Mouse (Mus musculus) spleen, postnatal 4 days (tissue): ENCODE results near the gene Pde3a.

Experiments used
- DNase-seq, 2 experiments: peaks; one replicate each; pipeline ENCODE4 v3.0.0; 2022; ENCODE audit warnings: low spot score in 2 of 2

Gene Pde3a

GRCm38 (mm10) chr6:141494909-141495308, 245.8 kb downstream of the Pde3a start:
- no peak for DNase-seq

DNA sequence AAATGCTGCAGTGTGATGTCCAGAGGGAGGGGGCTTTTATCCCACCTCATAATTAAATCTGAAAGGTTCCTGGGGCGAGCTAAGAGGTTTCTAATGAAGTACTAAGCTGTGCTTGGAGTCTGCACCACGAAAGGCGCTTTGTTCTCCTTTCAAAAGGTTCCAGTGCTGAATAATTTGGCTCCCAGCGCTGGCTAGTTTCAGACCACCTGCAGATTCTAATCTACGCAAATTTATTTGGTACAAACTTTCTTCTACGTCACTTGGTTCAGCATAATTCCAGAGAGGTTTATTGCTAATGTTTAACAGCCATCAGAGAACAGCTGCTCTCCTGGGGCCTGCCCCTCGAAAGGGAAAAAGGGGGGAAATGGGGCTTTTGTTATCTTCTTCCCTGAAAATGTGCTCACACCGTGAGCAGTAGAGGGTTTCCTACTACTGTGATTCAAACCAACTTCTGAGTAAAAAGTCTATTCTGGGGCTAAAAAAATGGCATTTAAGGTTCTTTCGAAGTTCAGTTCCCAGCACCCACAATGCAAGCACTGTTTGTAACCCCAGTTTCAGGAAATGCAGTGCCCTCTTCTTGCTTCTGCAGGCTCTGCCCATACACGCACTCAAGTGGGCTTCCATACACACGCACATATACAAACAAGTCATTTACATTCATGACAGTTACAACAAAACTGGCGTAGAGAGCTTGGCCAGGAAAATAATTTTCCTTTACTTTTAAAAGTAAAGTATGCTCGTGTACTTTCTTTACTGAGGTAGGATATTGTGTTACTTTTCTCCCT, 246.8 kb downstream of the Pde3a start:
- no peak for DNase-seq

- DNase-seq: no peak
Measured at GRCm38 (mm10) chr6:141499511-141499910, 250.4 kb downstream of the Pde3a start.

- no peak for DNase-seq
Measured at GRCm38 (mm10) chr6:141501171-141501570, 252.1 kb downstream of the Pde3a start.

DNA sequence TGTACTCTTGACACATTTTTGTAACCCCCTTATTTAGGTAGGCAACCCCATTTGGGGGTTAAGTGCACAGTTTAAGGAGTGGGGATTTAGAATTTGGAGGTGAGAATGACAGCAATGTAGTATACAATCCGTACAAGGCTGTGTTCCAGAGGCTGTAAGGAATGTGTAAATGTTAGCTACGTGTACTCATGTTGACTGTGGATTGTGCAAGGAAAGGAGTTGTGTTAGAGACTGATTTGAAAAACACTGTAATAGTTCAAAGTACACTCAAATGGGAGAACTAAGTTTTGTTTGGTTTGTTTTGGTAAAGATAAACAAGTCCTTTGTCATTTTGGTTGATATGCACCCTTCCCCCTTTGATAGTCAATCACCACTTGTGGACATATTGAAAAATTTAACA, 273.5 kb downstream of the Pde3a start:
- no peak for DNase-seq

DNA sequence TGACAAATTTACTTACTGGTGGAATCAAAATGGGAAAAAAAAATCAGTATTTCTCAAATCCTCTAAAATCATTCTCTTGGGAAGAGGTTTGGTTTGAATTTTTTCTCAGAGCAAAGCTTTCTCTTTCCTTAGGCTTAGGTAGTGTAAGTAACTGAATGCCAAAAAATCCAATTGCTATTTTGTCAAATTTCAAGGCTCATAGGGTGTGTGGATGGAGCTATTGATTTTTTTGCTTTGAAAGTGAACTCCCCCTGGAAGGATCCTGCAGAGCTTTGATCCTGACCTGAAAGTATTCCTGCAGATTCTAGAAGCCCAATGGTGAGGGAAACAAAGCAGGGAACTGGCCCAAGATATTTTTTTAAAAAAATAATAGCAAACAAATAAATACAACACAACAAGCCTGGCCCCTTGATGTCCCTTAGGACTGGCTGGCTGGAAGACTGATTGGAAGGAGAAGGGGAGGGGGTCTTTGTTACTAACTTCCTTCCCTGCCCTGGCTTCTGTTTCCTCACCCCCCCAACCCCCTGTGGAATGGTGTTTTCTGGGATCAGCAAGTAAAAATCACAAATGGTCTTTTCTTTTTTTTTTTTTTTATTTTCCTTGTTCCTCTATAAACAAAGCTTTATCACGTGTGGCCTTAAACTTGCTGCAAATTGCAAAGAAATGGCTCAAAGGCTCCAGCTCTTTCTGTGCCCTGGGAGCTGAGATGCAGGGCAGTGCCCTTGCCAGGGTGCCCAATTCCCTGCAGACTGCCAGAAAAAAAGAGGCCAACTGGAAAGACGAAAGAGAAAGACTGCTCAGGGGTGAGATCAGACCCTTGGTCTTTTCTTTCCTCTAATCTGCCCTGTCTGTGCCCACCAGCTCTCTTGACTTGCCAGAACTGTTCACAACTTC, 274.9 kb downstream of the Pde3a start, which contains the start of gene Slco1c1:
Slco1c1 (plus strand) TSS at position 622 of the 894 bp plus-strand sequence.
- DNase-seq: peak in 1 of 2 experiments; percentile 32

- no peak for DNase-seq
Measured at GRCm38 (mm10) chr6:141525787-141526186, 276.7 kb downstream of the Pde3a start.

DNA sequence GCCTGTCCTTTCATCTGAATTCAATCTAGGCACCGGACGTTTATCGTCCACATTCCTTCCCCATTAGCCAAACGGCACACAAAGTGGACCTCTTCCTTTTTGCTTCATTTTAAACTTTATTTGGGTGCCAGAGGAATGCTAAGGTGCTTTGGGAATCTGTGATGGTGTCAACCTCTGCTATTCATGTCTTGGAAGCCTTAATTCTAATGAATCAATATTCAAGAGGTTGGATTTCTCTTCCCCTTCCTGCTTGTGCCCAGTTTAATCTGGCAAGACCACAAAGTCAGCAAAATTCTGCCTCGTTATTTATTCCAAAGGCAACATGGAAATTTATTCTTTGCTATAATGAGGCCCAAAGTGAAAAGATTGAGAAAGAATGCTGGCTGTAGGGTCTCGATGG, 281.8 kb downstream of the Pde3a start:
- no peak for DNase-seq

- DNase-seq: no peak
Measured at GRCm38 (mm10) chr6:141537298-141537697, 288.2 kb downstream of the Pde3a start.

GRCm38 (mm10) chr6:141541136-141541535, 292.1 kb downstream of the Pde3a start:
- no peak for DNase-seq

DNA sequence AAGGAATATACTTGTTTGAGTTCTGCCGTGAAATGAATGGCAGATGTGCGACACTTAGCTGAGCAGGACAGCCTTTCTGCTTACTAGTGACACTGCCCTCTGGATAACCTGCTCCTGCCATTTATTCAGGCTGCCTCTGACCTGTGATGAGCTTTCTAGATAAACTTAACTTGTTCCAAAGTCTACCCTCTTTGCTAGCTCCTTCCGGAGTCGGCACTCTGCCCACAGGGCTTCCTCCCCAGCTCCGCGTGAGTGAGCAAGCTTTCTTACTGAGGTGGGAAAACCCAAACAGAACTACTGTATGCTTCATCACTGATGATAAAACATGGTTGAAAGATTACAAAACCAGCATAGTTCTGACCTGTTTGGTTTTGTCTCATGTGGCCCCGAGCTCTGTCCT, 294.3 kb downstream of the Pde3a start:
- DNase-seq: no peak
